ENCODE assay signal across 8 mouse cellular contexts in the genomic region with DNA sequence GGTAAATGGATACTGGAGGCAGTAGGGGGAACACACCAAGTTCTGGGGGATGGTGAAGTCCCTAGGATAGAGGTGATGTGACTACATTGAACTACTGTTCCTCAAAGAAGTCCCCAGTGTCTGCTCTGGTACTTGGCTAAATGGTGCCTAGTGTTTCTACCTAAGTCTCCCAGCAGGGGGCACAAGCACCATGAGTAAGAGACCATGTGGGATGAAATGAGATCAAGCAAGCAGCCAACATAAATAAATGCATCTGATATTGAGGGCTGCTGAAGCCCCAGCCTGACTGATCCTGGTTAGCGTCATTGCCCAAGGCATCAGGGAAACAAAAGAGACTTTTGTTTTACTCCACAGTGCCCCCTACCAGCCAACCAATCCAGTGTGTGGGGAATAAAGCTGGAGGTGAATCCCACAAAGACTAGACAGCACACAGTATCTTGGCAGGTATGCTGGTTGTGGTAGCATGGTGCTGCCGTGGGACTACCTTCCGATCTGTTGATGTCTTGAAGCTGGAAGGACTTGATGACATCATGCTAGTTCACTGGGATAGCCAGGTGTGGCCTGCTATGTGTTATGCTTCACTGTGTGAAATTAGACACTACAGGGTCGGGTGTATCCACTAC.
DNase-seq lines count a peak whose midpoint lies in the region; ATAC-seq lines count a peak whose summit lies in the region.

No protein-coding gene starts in this region.

- no peak for DNase-seq in heart, postnatal 36 days
- DNase-seq in adrenal gland, adult 2 months: peak; percentile 57
- peak; percentile 63 for DNase-seq in forebrain, embryonic 11.5 days (ENCODE audit: low spot score)
- peak; percentile 17 to 60 for DNase-seq in kidney, postnatal 36 days
- peak; percentile 46 for DNase-seq in lung, postnatal 14 days
- DNase-seq in right cerebral cortex, postnatal 36 days (ENCODE audit: low spot score in 2 of 2): peak; percentile 38 to 39
- DNase-seq in adipocyte (ENCODE audit: low spot score): no peak

- no peaks in the 10 kb centered on the region for H3K9me3 ChIP-seq in heart, embryonic 16.5 days (replicated peaks; ENCODE audit: control insufficient read depth, low read length)
- H3K9me3 ChIP-seq in forebrain, embryonic 11.5 days (ENCODE audit: control insufficient read depth, low read length): no peaks in the 10 kb centered on the region

- no peak overlapping the region for H3K4me2 ChIP-seq in heart, embryonic 16.5 days (ENCODE audit: low read depth, low read length)
- no peak overlapping the region for H3K4me2 ChIP-seq in forebrain, embryonic 11.5 days (ENCODE audit: low read depth, low read length, severe bottlenecking)

- no peak overlapping the region for H3K9ac ChIP-seq in heart, embryonic 16.5 days (ENCODE audit: low read length)
- no peak overlapping the region for H3K9ac ChIP-seq in forebrain, embryonic 11.5 days (ENCODE audit: low read length)

- peak; percentile 49; the same call in 1 of the 2 replicates for ATAC-seq in heart, embryonic 16.5 days (replicated peaks; ENCODE audit: extremely low read depth, insufficient read depth, low FRiP score)
- ATAC-seq in forebrain, embryonic 11.5 days (replicated peaks; ENCODE audit: low FRiP score): peak; percentile 74

- WGBS in heart, embryonic 16.5 days: 57% methylated on average over 4 of the region's 4 CpGs
- 74% methylated on average over 4 of the region's 4 CpGs for WGBS in forebrain, embryonic 11.5 days

- no peak overlapping the region for H3K4me3 ChIP-seq in heart, embryonic 16.5 days (ENCODE audit: low read length)
- H3K4me3 ChIP-seq in forebrain, embryonic 11.5 days (ENCODE audit: low read depth, low read length): no peak overlapping the region

- no peaks in the 10 kb centered on the region for H3K27me3 ChIP-seq in heart, embryonic 16.5 days (ENCODE audit: control insufficient read depth, insufficient read depth, low read length)
- no peaks in the 10 kb centered on the region for H3K27me3 ChIP-seq in forebrain, embryonic 11.5 days (ENCODE audit: control insufficient read depth, insufficient read depth, low read length)

- H3K27ac ChIP-seq in heart, embryonic 16.5 days (ENCODE audit: low read length): no peak overlapping the region
- H3K27ac ChIP-seq in forebrain, embryonic 11.5 days (ENCODE audit: low read depth, low read length): no peak overlapping the region

- intact Hi-C loops in heart, postnatal 36 days (cut with DNase I): loop anchor here (5.0 kb wide), 1 partner anchor 704 kb away; no protein-coding TSS in a partner anchor

- no peaks in the 10 kb centered on the region for H3K4me1 ChIP-seq in heart, embryonic 16.5 days (ENCODE audit: control insufficient read depth, insufficient read depth, low read length)
- H3K4me1 ChIP-seq in forebrain, embryonic 11.5 days (replicated peaks; ENCODE audit: control insufficient read depth, insufficient read depth, low read length): no peaks in the 10 kb centered on the region

- no peaks in the 10 kb centered on the region for H3K36me3 ChIP-seq in heart, embryonic 16.5 days (ENCODE audit: control insufficient read depth, insufficient read depth)
- H3K36me3 ChIP-seq in forebrain, embryonic 11.5 days (ENCODE audit: control insufficient read depth, insufficient read depth, low read length): no peaks in the 10 kb centered on the region

Comparison
In these comparisons a context has a peak if more than half of its experiments do, and no peak if none do; other contexts are left out.
1. DNase-seq: peak in adrenal gland, adult 2 months (single experiment), forebrain, embryonic 11.5 days (single experiment), kidney, postnatal 36 days (2 of 2), lung, postnatal 14 days (single experiment) and right cerebral cortex, postnatal 36 days (2 of 2); none in heart, postnatal 36 days (0 of 2) and adipocyte (single experiment).